Mouse (Mus musculus) lung, postnatal 25 days (tissue): Measurements from ENCODE around the gene Napepld.
A peak's percentile ranks its signal among the peaks of the same experiment; 100 is the strongest.
"Not testable (repeated sequence)": the region's sequence is repeated elsewhere in the genome, so short reads cannot be mapped to it uniquely, and the experiment has no call there.

Source experiments
- DNase-seq: peaks from one replicate; pipeline ENCODE4 v3.0.0; 2022; ENCODE audit warnings: low spot score

Napepld gene

DNA sequence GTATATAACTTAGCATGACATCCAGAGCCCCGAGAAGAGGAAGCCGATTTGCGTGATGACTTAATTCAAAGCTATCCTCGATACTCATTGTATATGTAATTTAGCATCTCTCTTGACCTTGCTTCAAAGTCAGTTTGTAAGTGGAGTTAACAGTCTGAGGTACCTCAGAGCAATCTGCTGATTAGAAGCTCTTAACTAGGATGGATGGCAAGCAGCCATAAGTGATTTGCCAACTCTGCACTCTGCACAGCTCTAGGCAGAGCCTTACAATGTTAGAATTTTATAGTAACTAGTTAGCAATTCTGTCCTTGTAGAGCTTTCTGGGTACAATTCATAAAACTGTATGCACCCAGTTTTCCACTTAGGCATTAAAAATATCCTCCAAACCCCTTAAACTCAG, 5.3 kb upstream of the Napepld start:
- no peak for DNase-seq

DNA sequence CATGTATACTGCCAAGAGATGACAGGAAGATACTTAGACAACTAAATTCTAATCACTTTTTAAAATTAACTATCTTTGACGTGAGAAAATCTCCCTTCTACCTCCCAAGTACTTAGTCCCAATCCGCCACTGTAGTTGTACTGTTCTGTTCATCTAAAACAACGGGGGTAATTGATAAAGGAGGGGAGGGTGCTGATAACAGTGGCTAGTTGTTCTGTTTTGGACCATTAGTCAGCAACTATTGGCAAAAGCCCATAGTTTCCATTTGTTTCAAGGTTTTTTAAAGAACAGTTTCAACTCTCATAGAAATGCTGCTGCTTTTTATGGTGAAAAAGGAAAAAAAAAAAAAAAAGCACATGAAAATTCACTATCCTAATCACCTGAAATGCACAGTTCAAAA, 2.5 kb upstream of the Napepld start:
- no peak for DNase-seq

DNA sequence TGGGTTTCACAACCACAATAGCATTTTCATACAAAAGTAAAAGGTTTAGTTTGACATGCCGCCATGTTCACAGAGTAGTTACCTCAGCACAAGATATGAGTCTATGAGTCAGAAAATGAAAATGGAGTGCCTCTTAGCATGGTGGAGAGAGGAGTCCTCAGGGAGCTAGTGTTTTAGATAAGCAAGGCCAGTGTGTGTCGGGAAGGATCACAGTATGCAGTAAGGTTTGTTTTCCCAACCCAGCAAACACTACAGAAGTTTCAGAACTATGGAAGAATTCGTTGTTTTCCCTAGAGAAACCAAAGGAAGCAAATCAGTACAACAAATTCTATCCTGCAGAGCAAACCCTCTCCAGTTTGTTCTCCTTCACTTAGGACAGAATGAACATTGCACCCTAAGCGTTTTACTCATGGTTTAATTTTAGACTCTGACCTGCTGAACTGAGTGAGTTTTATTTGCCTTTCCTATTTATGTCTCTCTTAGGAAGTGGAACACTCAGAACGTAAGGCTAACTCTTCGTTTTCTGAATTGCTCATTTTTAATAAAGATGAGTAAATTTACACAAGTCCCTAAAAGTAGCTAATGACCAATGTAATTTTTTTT, 1.8 kb upstream of the Napepld start:
- DNase-seq = no peak

DNA sequence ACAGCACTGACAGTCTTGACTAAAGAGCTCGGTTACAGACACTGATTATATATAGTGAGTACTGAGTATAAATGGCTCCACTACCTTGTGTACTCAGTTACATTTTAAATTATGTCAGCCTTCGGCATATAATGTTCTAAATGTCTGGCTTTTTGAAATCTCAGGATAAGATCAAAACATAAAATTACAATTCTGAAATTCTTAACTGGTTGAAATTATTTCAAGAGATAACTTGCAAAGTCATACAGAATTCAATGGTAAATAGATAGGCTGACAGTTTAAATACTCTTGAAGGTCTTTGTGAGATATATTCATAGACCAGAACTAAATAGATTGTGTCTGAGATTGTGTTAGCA, 791 bp upstream of the Napepld start:
- DNase-seq = no peak

GRCm38 (mm10) chr5:21700934-21701333, 262 bp downstream of the Napepld start:
- DNase-seq = no peak

DNA sequence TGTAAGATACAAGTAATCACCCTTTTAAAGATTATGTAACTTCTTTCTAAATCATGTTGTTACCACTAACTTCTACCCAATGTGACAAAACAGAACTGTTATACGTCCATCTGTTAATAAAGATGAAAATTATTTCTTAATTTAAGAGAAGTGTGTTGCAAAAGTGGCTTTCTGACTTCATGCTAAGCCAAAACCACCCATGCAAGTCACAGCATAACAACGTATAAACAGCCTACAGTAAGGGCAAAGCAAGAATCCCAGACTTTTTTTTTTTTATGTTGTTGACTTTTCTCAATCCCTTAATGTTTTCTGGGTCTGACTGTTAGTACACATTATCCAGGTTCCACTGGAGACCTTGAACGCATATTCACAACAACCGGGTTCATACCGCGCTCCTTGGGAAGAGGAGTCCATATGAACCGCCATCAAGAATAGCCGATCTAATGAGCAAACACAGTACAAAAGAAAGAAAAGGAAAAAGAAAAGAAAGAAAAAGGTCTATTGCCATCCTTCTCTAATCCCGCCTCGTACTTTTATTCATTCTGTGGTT, 849 bp downstream of the Napepld start:
- no peak for DNase-seq

- DNase-seq = not testable (repeated sequence)
These were observed 1.6 kb downstream of the Napepld start for GRCm38 (mm10) chr5:21699555-21699954.

DNA sequence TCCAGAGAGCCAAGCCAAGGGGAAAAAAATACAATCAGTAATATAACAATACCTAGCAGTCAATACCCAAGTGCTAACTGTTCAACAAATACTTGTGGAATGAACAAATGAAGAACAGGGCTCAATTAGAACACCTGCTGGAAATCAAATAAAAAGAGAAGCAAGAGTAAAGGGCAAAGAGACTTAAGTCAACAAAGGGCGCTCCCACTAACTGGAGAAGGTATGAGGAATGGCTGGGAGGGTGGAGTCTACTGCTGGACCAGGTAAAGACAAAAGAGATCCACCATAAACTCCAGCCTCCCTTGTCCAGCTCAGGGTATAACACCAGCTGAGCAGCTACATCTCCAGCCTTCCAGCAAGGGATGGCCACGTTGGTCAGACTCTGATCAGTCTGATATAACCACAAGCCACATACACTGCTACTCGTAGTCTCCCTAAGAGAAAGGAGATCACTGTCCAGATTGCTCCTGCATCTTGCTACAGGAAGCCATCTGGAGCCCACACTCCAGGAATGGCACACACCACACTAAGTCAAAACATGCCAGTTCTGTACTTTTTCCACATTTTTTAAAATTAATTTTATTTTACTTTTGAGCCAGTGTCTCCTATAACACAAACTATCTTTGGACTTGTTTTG, 6.2 kb downstream of the Napepld start:
- DNase-seq = no peak

DNA sequence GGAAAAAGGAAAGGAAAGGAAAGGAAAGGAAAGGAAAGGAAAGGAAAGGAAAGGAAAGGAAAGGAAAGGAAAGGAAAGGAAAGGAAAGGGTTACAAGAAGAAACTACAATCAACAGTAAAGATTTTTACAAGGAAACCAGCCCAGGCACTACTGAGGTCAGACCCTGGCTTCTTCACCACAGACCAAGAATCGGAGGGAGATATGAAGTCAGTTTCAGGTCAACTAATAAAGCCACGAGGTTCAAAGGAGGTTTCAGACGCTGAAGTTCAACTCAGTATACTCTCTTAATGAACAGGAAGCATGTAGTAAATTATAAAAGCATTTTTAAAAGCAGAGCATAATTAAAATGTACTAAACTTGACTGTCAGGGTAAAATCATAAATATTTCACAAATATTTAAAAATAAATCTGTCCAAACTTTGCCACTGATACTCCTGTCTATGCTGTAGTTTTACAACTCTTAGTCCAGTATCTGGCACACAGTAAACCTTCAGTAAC, 7.8 kb downstream of the Napepld start:
- DNase-seq = no peak

DNA sequence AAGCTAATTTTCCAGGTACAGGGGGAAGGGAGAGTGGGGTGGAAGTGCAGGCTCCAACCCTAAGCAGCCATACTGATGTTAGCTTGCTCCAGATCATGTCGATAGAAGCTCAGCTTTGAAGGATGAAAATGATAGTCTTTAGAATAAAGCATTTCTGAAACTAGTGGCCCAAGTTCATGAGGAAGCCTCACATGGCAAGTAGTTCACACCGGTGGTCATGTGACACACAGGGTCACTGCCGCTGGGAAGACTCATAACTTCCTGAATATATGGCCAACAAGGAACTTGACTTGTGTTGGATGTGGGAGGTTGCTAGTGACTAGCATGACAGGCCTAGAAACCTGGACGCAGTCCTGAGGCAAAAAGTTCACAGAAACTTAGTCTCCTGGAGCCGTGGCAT, 9.0 kb downstream of the Napepld start:
- no peak for DNase-seq

DNA sequence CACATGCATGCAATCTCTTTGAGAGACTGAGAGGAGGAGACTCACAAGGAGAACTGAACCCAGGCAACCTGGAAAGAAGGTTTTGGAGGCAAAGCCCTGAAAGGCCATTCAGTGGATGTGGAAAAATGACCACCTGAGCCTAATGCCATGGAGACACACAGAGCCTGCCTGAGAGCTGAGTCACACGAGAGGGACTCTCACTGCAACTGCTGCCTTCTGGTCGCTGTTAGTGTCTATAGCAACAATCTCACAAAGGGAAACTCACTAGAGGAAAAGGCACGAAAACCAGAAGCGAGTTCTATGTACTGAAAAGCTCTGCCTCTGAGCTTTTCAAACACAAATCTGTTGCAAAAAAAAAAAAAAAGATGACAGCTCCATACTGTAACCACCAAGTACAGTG, 14.2 kb downstream of the Napepld start:
- DNase-seq = no peak

DNA sequence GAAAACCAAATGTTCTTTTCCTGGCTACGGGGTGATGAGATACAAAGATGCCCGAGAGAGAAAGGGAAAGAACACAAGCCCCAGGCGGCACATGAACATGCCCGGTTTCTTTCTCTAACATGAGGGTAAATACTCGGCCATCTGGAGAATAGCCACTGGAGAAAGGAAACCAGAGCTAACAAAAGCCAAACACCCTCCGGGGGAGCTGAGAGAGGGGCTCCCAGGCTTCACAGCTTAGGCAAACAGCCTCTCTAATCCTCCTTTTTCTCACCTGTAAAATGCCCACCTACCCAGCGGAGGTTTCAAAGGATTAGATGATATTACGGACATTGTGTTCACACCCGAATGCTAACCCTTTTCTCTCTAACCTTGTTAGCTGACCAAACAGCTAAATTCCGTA, 16.2 kb downstream of the Napepld start:
- DNase-seq = no peak

- no peak for DNase-seq
These were observed 17.4 kb downstream of the Napepld start for GRCm38 (mm10) chr5:21683811-21684210.

GRCm38 (mm10) chr5:21680940-21681339, 20.3 kb downstream of the Napepld start:
- DNase-seq = no peak

DNA sequence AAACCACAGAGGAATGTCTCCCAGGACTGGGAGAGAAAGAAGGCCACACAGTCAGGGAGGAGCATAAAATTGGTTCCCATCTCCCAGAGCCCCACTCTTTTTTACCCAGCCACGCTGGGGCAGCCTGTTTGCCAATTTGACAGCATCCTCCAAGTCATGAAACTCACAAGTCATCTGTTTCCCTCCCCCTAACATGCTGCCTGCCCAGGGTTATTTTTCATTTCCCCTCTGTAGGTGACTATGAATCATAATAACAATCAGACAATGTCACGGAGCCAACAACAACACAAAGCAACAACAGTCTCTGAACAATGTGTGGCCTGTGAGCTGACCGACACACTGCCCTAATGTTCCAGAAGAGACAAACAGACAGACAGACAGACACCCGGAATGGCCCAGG, 21.2 kb downstream of the Napepld start:
- no peak for DNase-seq

DNA sequence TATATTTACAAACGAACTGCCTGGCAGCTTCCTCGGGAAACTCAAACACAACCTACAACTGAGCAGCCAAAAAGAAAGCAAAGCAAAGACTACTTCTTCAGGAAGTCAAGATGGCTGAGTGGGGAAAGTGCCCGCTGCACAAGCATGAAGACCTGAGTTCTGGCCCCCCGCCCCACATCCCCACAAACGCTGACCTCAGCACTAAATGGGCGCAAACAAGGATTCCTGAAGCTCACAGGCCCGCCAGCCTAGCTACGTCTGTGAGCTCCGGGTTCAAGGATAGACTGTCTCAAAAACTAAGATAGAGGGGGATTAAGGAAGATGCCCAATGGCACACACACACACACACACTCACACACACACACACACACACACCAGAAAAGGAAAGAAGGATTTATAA, 22.8 kb downstream of the Napepld start:
- DNase-seq = no peak

- no peak for DNase-seq
These were observed 23.3 kb downstream of the Napepld start for GRCm38 (mm10) chr5:21677939-21678338.

GRCm38 (mm10) chr5:21675494-21675893, 25.7 kb downstream of the Napepld start:
- DNase-seq = no peak

- no peak for DNase-seq
These were observed 26.2 kb downstream of the Napepld start for GRCm38 (mm10) chr5:21675019-21675418.

- no peak for DNase-seq
These were observed 27.5 kb downstream of the Napepld start for GRCm38 (mm10) chr5:21673742-21674141.

DNA sequence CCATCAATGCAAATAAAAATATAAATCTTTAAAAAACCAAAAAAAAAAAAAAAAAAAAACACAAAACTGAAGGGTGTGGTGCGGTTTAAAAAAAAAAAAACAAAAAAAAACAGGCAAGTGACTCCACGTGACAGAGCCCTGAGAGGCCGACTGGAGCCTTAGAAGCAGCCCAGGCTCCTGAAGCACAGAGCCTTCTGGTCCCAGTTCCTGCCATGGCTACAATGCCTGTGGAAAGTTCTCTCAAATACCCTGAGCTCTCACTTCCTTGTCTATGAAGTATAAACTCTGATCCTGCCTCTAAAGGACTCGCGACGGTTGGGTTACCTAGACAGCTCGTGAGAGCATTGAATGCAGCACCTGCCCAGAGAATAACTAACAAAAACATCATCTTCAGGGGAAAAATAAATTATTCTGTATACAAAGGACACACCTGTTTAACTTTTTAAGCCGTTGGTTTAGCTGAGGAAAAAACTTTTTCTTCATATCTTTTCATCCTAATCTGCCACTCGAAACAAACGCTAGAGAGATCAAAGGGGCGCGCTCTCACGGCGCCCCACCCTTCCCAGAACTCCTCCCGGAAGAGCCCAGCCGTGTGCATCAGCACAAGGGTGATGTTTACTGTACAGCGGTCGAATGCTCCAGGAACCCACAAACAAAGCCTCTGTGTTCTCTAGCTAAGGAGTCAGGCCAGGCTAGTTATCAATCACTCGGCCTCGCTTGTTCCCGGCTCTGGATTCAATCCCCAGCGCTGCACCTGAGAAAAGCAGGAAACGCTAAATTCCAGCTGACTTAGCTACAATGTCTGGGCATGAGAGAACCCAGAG, 28.2 kb downstream of the Napepld start:
- DNase-seq = peak; percentile 16

DNA sequence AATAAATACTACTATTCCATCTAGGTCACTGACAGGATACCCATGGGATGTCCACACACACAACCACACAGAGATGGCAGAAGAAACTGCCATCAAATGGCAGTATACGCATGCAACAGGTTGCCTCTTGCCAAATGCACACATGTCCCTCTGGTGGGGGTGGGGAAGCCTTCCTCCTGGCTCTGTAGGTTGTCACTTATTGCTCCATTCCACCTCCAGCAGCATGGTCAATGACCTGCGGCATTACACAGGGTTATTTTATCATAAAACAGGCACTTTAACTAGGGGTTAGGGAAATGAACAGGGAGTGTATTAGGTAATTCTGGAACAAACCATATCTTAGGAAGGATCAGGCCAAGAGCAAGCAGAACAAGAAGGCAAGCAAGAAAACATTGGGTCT, 31.9 kb downstream of the Napepld start:
- DNase-seq = no peak
